In the genomic region with DNA sequence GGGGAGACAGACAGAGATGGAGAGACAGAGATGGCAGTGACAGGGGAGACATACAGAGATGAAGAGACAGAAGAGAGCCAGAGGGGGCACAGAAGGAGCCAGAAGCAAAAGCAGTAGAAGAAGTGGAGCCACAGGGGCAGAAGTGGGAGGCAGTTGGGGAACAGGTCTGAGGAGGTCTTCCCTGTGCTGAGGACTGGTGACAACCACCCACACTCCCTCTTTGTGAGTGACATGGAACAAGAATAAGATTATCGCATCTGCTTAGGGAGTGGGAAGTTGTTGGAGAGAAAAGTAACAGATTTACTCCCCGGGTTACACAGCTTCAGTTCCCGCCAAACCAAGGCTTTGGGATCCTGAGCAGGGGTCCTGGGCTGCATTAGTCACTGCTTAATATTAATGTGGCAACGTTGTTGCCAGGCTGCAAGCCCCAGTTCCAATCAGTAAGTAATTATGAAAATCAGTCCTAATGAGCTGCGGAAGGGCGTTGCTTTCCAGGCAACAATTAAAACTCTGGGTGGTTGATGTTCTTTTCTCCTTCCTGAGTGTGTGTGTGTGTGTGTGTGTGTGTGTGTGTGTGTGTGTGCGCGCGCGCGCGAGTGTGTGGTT, we compare ENCODE assay signal across 12 mouse cellular contexts. TPM values are rescaled to one million over a fixed set of nuclear protein-coding genes. Genes with fewer than 3 reads are reported as not detected.
A peak's percentile ranks its signal among the peaks of the same experiment; 100 is the strongest.
DNase-seq lines count a peak whose midpoint lies in the region; ATAC-seq and TF ChIP-seq lines count a peak whose summit lies in the region.
"Had no signal": no experiment of that assay in that cellular context is flagged by ENCODE, and none has a peak within 500 bp of the region (broad histone marks: within the 10 kb centered on the region; RNA-seq: fewer than 3 reads in every experiment).

No protein-coding gene starts in this region.

- no peaks in the 10 kb centered on the region for H3K36me3 ChIP-seq in midbrain, embryonic 11.5 days (ENCODE audit: control insufficient read depth, insufficient read depth, low read length)
- H3K36me3 ChIP-seq in midbrain, embryonic 10.5 days = no peaks in the 10 kb centered on the region
- H3K36me3 ChIP-seq in forebrain, embryonic 13.5 days (ENCODE audit: poor library complexity, severe bottlenecking) = no peaks in the 10 kb centered on the region
- H3K36me3 ChIP-seq in intestine, embryonic 15.5 days = no peaks in the 10 kb centered on the region

- no peaks in the 10 kb centered on the region for H3K27me3 ChIP-seq in midbrain, embryonic 11.5 days (ENCODE audit: control insufficient read depth, insufficient read depth, low read length)
- no peaks in the 10 kb centered on the region for H3K27me3 ChIP-seq in midbrain, embryonic 10.5 days (ENCODE audit: low read depth, poor library complexity, severe bottlenecking)
- H3K27me3 ChIP-seq in forebrain, embryonic 13.5 days = no peaks in the 10 kb centered on the region
- H3K27me3 ChIP-seq in intestine, embryonic 15.5 days (replicated peaks) = no peaks in the 10 kb centered on the region
- no peaks in the 10 kb centered on the region; the same call in 1 of the 2 replicates for H3K27me3 ChIP-seq in cerebellum, adult 2 months (ENCODE audit: control insufficient read depth, insufficient read depth, low read length)

- H3K27ac ChIP-seq in midbrain, embryonic 11.5 days (ENCODE audit: low read depth, low read length) = no peak overlapping the region
- H3K27ac ChIP-seq in midbrain, embryonic 10.5 days (replicated peaks) = no peak overlapping the region
- H3K27ac ChIP-seq in forebrain, embryonic 13.5 days = no peak overlapping the region; the same call in 1 of the 2 replicates
- H3K27ac ChIP-seq in intestine, embryonic 15.5 days = no peak overlapping the region
- H3K27ac ChIP-seq in cerebellum, adult 2 months (ENCODE audit: insufficient read depth, low read length) = no peak overlapping the region

- no peak overlapping the region for H3K4me3 ChIP-seq in midbrain, embryonic 11.5 days (ENCODE audit: low read depth, low read length)
- H3K4me3 ChIP-seq in midbrain, embryonic 10.5 days = no peak overlapping the region
- no peak overlapping the region for H3K4me3 ChIP-seq in forebrain, embryonic 13.5 days
- H3K4me3 ChIP-seq in intestine, embryonic 15.5 days (replicated peaks) = no peak overlapping the region
- no peak overlapping the region for H3K4me3 ChIP-seq in cerebellum, adult 2 months (replicated peaks; ENCODE audit: insufficient read depth, low read depth, low read length)

- DNase-seq in midbrain, embryonic 11.5 days (ENCODE audit: low spot score, missing footprints) = peak; percentile 77
- DNase-seq in midbrain, embryonic 10.5 days (ENCODE audit: low spot score) = no peak
- peak; percentile 25 for DNase-seq in kidney, postnatal 10 days
- DNase-seq in retina, embryonic 14.5 days (ENCODE audit: low spot score) = peak; percentile 63
- no peak for DNase-seq in cerebellum, adult 2 months
- DNase-seq: cerebellum, postnatal 10 days; gastrocnemius, postnatal 14 days; heart, postnatal 14 days; lung, adult 18-20 months had no signal

- no peak overlapping the region for H3K9ac ChIP-seq in midbrain, embryonic 11.5 days (ENCODE audit: low read length)
- H3K9ac ChIP-seq in forebrain, embryonic 13.5 days = no peak overlapping the region
- no peak overlapping the region for H3K9ac ChIP-seq in intestine, embryonic 15.5 days

- H3K4me2 ChIP-seq in midbrain, embryonic 11.5 days = no peak overlapping the region
- H3K4me2 ChIP-seq in forebrain, embryonic 13.5 days = peak overlapping the region; percentile 22
- no peak overlapping the region for H3K4me2 ChIP-seq in intestine, embryonic 15.5 days (replicated peaks)

- no peaks in the 10 kb centered on the region for H3K4me1 ChIP-seq in midbrain, embryonic 11.5 days (ENCODE audit: control insufficient read depth, insufficient read depth, low read length)
- H3K4me1 ChIP-seq in midbrain, embryonic 10.5 days = peaks cover 11% of the 10 kb centered on the region
- H3K4me1 ChIP-seq in forebrain, embryonic 13.5 days = peaks cover 24% of the 10 kb centered on the region
- no peaks in the 10 kb centered on the region for H3K4me1 ChIP-seq in intestine, embryonic 15.5 days (replicated peaks)
- H3K4me1 ChIP-seq in cerebellum, adult 2 months (ENCODE audit: control insufficient read depth, insufficient read depth, low read length) = no peaks in the 10 kb centered on the region

- TF ChIP-seq POLR2A in cerebellum, adult 2 months (IDR thresholded peaks at IDR 0.05; ENCODE audit: borderline replicate concordance, insufficient read depth, low read length) = no peak

- ATAC-seq in midbrain, embryonic 11.5 days (ENCODE audit: low FRiP score) = peak; percentile 52; the same call in 1 of the 2 replicates
- peak; percentile 89 for ATAC-seq in forebrain, embryonic 13.5 days
- ATAC-seq in intestine, embryonic 15.5 days = no peak
- no peak for ATAC-seq in monocyte, adult 5-6 weeks (replicated peaks; ENCODE audit: insufficient number of reproducible peaks, low FRiP score, low TSS enrichment, poor library complexity, severe bottlenecking)

- H3K9me3 ChIP-seq in midbrain, embryonic 11.5 days (ENCODE audit: control insufficient read depth, low read length) = no peaks in the 10 kb centered on the region
- H3K9me3 ChIP-seq in midbrain, embryonic 10.5 days (replicated peaks) = no peaks in the 10 kb centered on the region
- no peaks in the 10 kb centered on the region for H3K9me3 ChIP-seq in forebrain, embryonic 13.5 days (replicated peaks)
- no peaks in the 10 kb centered on the region for H3K9me3 ChIP-seq in intestine, embryonic 15.5 days

- WGBS in midbrain, embryonic 11.5 days = 70% methylated on average over 12 of the region's 12 CpGs
- 73% methylated on average over 11 of the region's 12 CpGs for WGBS in midbrain, embryonic 10.5 days
- 11% methylated on average over 12 of the region's 12 CpGs for WGBS in forebrain, embryonic 13.5 days
- WGBS in intestine, embryonic 15.5 days = 73% methylated on average over 12 of the region's 12 CpGs
- 46% methylated on average over 12 of the region's 12 CpGs for WGBS in cerebellum, adult 2 months

- TF ChIP-seq CTCF in cerebellum, adult 2 months (IDR thresholded peaks at IDR 0.05; ENCODE audit: borderline replicate concordance, insufficient read depth, low read depth, low read length) = no peak

RNA-seq across cellular contexts. Expression of a gene that starts 50.1 kb away (rescaled TPM):
- 0.36 and 0.87 TPM in 2 replicates for polyA plus RNA-seq in midbrain, embryonic 11.5 days (2014; fragmentation: Nextera tagmentation; extraction: Ambion mirVana)
- 0.53 and 0.93 TPM in 2 replicates for polyA plus RNA-seq in midbrain, embryonic 10.5 days (2016; fragmentation: Nextera tagmentation; extraction: Ambion mirVana)
- polyA plus RNA-seq in forebrain, embryonic 13.5 days (2015; fragmentation: Nextera tagmentation; extraction: Ambion mirVana) = 3.0 and 3.1 TPM in 2 replicates
- polyA plus RNA-seq in intestine, embryonic 15.5 days (2015; fragmentation: Nextera tagmentation; extraction: Ambion mirVana) = 2.0 and 2.8 TPM in 2 replicates
- 0.68 to 1.5 TPM in 2 of 3 replicates, not detected in the other for total RNA-seq in monocyte, adult 5-6 weeks (2017)
- polyA plus RNA-seq in cerebellum, adult 2 months (2012; rRNA removed) = 7.5 and 10.7 TPM in 2 replicates
- total RNA-seq: gastrocnemius, postnatal 14 days had no signal

Comparison
In these comparisons a context has a peak if more than half of its experiments do, and no peak if none do; other contexts are left out.
1. DNase-seq: peak in midbrain, embryonic 11.5 days (single experiment), kidney, postnatal 10 days (single experiment) and retina, embryonic 14.5 days (single experiment); none in midbrain, embryonic 10.5 days (single experiment) and cerebellum, adult 2 months (0 of 2).
2. ATAC-seq: peak in midbrain, embryonic 11.5 days (single experiment) and forebrain, embryonic 13.5 days (single experiment); none in intestine, embryonic 15.5 days (single experiment) and monocyte, adult 5-6 weeks (single experiment).